Mouse (Mus musculus): ENCODE results near the gene Crisp1.

The Crisp1 gene

DNA sequence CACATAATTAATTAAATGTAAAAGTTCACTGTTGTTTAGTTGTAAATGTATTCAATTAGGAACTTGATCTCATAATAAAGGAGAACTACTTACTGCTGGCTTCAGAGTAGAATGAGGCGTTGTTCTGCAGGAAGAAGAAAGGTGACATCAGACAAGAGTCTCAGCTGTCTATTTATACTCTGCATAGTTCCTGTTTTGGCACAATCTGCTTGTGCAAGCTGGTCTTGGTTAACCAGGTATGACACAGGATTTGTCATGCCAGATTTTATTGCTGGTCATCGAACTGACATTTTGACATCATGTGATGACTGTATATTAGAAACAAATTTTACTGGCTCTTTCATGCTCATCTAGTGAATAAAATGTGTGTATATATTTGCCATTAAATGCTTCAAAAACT lies at the start of gene Crisp1:
Gene Crisp1, minus strand, starts transcription at position 146 of the 400 bp plus-strand sequence.
- in situ Hi-C loops (cut with MboI; ENCODE audit: low pct_unique_long_range_greater_than_20kb in 1 of 2, low sequenced_read_pairs in 2 of 2, unreplicated experiment in 1 of 2): no loop called here

DNA sequence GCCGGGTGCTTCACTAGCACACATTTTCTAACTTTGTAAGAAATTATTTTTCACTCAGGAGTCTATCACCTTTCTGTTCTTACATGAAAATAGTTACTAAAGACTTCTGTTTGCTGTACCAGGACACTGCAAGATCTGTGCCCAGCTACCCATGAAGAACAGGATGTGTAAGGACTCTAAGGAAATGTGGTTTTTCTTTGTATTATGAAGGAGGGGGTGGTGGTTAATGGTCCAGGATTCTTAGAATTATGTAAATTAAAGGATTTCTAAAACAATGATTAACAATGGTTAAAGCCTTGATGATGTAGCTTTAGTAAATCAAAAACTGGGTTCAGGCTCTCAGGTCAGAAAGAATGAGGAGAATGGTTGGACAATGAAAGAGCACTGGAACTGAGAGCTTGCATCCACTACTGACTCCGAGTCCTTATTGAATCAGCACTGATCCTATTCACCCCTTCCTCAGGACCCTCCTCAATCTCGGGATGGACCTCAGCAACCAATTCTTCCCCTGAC lies 23.5 kb upstream of the Crisp1 start:
- in situ Hi-C loops (cut with MboI; ENCODE audit: low pct_unique_long_range_greater_than_20kb in 1 of 2, low sequenced_read_pairs in 2 of 2, unreplicated experiment in 1 of 2): no loop called here

DNA sequence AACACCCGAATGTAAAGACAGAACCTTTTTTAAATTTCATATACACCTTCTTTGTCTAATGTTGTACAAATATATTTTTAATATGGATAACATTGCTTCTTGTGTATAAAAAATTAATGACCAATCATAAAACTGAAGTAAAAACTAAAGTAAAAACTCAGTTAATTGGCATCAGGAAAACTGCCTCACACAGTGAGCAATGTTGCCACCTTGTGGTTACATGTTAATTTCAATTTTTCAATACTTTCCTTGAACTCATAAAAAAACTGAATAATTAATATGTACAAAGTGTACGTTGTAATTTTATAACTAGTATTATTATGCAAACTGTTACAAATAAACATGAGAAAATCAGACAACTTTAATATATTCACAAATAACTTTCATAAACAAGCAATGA lies 33.6 kb downstream of the Crisp1 start:
- in situ Hi-C loops (cut with MboI; ENCODE audit: low pct_unique_long_range_greater_than_20kb in 1 of 2, low sequenced_read_pairs in 2 of 2, unreplicated experiment in 1 of 2): no loop called here

DNA sequence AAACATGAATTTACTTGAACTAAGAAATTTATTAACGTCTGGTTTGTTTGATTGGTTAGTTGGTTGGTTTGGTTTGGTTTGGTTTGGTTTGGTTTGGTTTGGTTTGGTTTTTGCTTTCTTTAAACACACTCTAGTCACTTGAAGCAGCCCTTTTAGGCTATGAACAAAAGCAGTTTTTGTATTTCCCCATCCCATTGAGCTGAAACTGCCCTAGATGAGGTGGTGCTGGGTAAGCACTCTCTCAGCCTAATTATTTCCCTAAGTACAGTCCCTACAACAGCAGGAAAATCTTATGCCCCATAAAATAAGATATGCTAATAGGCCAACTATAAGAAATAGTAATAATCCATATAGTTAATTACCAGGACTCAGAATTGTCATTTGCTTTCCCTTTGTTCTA lies 43.5 kb downstream of the Crisp1 start:
- in situ Hi-C loops (cut with MboI; ENCODE audit: low pct_unique_long_range_greater_than_20kb in 1 of 2, low sequenced_read_pairs in 2 of 2, unreplicated experiment in 1 of 2): no loop called here

DNA sequence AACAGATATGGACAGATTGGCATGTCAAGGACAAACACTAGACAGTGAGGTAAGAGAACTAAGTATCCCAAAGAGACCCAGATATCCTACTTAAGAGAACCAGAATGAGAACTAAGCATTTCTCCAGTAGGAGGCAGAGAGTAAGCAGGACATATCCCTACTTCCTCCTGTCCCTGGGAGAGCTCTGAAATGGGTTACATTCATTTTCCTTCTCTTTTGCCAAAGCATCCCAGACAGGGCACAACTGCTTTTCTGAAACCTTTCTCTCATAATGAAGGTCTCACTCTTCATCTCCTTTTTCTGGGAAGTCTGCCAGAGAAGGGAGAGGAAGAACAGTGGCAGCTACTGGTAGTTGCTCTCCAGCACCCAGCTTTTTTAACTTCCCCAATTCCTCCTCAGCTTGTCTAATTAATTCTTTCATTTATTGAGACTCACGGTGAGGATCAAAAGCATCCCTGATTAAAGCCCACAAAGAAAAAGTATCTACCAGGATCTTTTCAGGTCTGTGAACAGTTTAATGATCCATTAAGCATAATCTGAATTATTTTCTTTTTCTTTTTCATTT lies 44.0 kb downstream of the Crisp1 start:
- in situ Hi-C loops (cut with MboI; ENCODE audit: low pct_unique_long_range_greater_than_20kb in 1 of 2, low sequenced_read_pairs in 2 of 2, unreplicated experiment in 1 of 2): no loop called here

DNA sequence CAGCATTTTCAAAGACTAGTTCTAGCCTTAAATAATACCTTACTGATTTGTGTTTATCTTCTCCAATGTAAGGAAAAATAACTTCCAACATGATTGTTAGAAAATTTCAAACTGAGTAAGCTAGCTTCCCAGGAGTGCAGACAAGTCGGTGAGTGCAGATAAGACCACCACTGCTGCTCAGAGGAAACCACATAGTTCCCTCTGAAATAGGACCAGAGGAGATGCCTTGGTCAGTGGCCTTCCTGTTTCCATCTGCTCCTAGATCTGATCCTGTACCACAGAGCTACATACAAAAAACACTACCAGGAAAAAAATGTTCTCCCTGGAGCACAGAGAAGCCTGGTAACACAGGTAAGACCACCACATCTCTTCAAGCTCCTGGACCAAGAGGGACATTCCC lies 66.5 kb downstream of the Crisp1 start:
- in situ Hi-C loops (cut with MboI; ENCODE audit: low pct_unique_long_range_greater_than_20kb in 1 of 2, low sequenced_read_pairs in 2 of 2, unreplicated experiment in 1 of 2): no loop called here
